Mouse (Mus musculus) neural tube, embryonic 13.5 days (tissue): ENCODE measurements around the gene Arhgap18. TPM values are rescaled to one million over a fixed set of nuclear protein-coding genes. Genes with fewer than 3 reads are reported as not detected.
A peak's percentile ranks its signal among the peaks of the same experiment; 100 is the strongest.

Source experiments
- ATAC-seq: fragments of 200-750 bp; cut with Nextera tagmentation; 2 replicates; pipeline ENCODE4 v1.8.0; 2017; ENCODE audit warnings: low read depth, mild to moderate bottlenecking, moderate TSS enrichment, moderate library complexity
- H3K27ac ChIP-seq: fragments of 300-500 bp; sonication (generic); replicated peaks from 2 replicates; pipeline ENCODE4 v1.5.1; 2015; ENCODE audit warnings: moderate library complexity, mild to moderate bottlenecking, inconsistent platforms
- H3K27me3 ChIP-seq: fragments of 300-500 bp; sonication (generic); 2 replicates; pipeline ENCODE4 v1.6.1; 2015; ENCODE audit warnings: mild to moderate bottlenecking, inconsistent platforms
- H3K36me3 ChIP-seq: fragments of 300-500 bp; sonication (generic); 2 replicates; pipeline ENCODE4 v1.6.1; 2015; ENCODE audit warnings: mild to moderate bottlenecking, inconsistent platforms
- H3K4me1 ChIP-seq: fragments of 300-500 bp; sonication (generic); replicated peaks from 2 replicates; pipeline ENCODE4 v1.6.1; 2015; ENCODE audit warnings: inconsistent platforms
- H3K4me2 ChIP-seq: fragments of 300-500 bp; sonication (generic); 2 replicates; pipeline ENCODE4 v1.6.1; 2015; ENCODE audit warnings: inconsistent platforms, mild to moderate bottlenecking, moderate library complexity
- H3K4me3 ChIP-seq: fragments of 300-500 bp; sonication (generic); 2 replicates; pipeline ENCODE4 v1.5.1; 2015; ENCODE audit warnings: mild to moderate bottlenecking, inconsistent platforms
- H3K9ac ChIP-seq: fragments of 300-500 bp; sonication (generic); 2 replicates; pipeline ENCODE4 v1.6.1; 2015; ENCODE audit warnings: moderate library complexity, mild to moderate bottlenecking, inconsistent platforms
- H3K9me3 ChIP-seq: fragments of 300-500 bp; sonication (generic); 2 replicates; pipeline ENCODE4 v1.6.1; 2016; ENCODE audit warnings: inconsistent platforms
- WGBS: fragments of 180-500 bp; shearing (Covaris S2); methylation state at CpG from one replicate; pipeline ENCODE4 v1.1.7; 2015; 5-methylcytosine and 5-hydroxymethylcytosine counted together
- polyA plus RNA-seq: library from polyadenylated mRNA; unstranded; fragments of >200 nt; fragmentation: Nextera tagmentation; extraction: Ambion mirVana; gene quantifications from 2 replicates; pipeline ENCODE4 v1.2.1, GENCODE M21; 2015

The Arhgap18 gene
- polyA plus RNA-seq, 1 experiment from 2014 or later = 13.9 TPM

GRCm38 (mm10) chr10:26855851-26856535 lies 102.8 kb downstream of the Arhgap18 start:
- peak; percentile 43; the same call in 1 of the 2 replicates for ATAC-seq
- no peaks in the 10 kb centered on the region for H3K4me1 ChIP-seq

DNA sequence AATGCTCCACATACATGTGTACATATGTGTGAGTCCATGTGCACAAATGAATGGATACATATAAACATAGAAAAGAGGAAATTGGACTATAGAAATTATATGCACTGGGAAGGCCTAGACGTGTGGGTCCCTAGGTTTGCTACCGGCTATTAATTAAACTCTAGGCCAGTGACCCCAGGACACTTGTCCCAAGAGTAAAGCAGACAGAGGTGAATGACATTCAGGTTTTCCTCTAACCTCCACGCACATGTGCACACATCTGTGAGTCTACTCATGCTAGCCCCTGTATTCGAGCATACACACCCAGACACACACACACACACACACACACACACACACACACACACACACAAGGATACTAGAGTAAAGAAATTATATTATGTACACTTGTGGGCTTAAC lies 104.4 kb downstream of the Arhgap18 start:
- no peaks in the 10 kb centered on the region for H3K36me3 ChIP-seq
- 88% methylated on average over 4 of the region's 4 CpGs for WGBS
- H3K27ac ChIP-seq = no peak overlapping the region
- H3K27me3 ChIP-seq = no peaks in the 10 kb centered on the region
- ATAC-seq = no peak
- no peaks in the 10 kb centered on the region for H3K9me3 ChIP-seq
- no peak overlapping the region for H3K4me2 ChIP-seq
- H3K4me3 ChIP-seq = no peak overlapping the region
- no peak overlapping the region for H3K9ac ChIP-seq
- H3K4me1 ChIP-seq = no peaks in the 10 kb centered on the region

More at GRCm38 (mm10) chr10:26855851-26856535, 102.8 kb downstream of the Arhgap18 start:
- 75% methylated on average over 8 of the region's 8 CpGs for WGBS
- no peak overlapping the region for H3K4me2 ChIP-seq
- H3K9me3 ChIP-seq = no peaks in the 10 kb centered on the region
- no peaks in the 10 kb centered on the region for H3K27me3 ChIP-seq
- no peaks in the 10 kb centered on the region for H3K36me3 ChIP-seq
- no peak overlapping the region for H3K27ac ChIP-seq
- H3K4me3 ChIP-seq = no peak overlapping the region
- H3K9ac ChIP-seq = no peak overlapping the region

DNA sequence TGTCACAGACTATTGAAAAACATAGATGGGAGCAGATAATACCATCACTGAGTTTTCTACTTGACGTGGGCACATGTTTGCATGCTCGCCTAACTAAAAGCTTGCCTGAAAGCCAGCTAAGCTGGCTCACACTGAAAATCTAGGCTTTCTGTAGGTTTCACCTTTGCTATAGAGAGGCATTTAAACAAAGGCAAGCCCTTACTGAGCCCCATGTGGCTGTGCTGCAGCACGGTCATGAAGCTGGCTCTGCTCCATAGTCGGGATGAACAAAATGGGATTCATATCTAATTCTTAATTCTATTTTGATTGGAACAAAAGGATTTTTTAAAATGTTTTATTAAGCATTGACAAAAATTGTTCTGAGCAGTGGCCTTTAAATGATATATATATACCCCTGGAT lies 105.3 kb downstream of the Arhgap18 start:
- WGBS = 74% methylated on average over 4 of the region's 4 CpGs
- Histone ChIP-seq H3K9ac (no peak overlapping the region), H3K4me2 (no peak overlapping the region), H3K36me3 (no peaks in the 10 kb centered on the region), H3K27me3 (no peaks in the 10 kb centered on the region), H3K27ac (no peak overlapping the region), H3K4me1 (no peaks in the 10 kb centered on the region), H3K4me3 (no peak overlapping the region), H3K9me3 (no peaks in the 10 kb centered on the region)
- no peak for ATAC-seq

DNA sequence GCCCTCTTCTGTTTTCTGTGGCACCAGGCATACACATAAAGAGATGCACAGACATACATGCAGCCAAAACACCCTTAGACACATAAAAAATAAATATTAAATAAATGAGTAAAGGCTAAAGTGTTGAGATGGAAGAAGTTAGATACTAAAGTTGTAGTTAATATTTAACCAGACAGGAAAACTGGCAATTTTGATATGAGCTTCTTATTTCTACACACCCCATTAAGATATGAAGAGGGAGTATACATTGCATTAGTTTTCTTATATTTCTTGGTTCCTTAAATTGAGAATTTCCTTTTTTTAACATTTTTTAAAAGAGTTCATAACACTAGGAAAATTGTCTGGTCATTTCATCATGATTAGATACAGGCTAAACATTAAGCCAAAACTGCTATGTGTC lies 108.0 kb downstream of the Arhgap18 start:
- ATAC-seq = no peak
- no peaks in the 10 kb centered on the region for H3K9me3 ChIP-seq
- H3K4me1 ChIP-seq = no peaks in the 10 kb centered on the region
- H3K4me2 ChIP-seq = no peak overlapping the region
- H3K27me3 ChIP-seq = no peaks in the 10 kb centered on the region
- no peak overlapping the region for H3K4me3 ChIP-seq
- no peaks in the 10 kb centered on the region for H3K36me3 ChIP-seq
- no peak overlapping the region for H3K9ac ChIP-seq
- H3K27ac ChIP-seq = no peak overlapping the region

GRCm38 (mm10) chr10:26862207-26862606 lies 109.0 kb downstream of the Arhgap18 start:
- Histone ChIP-seq H3K27me3 (no peaks in the 10 kb centered on the region), H3K9me3 (no peaks in the 10 kb centered on the region), H3K4me3 (no peak overlapping the region), H3K4me1 (no peaks in the 10 kb centered on the region), H3K9ac (no peak overlapping the region), H3K27ac (no peak overlapping the region), H3K36me3 (no peaks in the 10 kb centered on the region), H3K4me2 (no peak overlapping the region)
- 94% methylated on average over 4 of the region's 4 CpGs for WGBS
- no peak for ATAC-seq

DNA sequence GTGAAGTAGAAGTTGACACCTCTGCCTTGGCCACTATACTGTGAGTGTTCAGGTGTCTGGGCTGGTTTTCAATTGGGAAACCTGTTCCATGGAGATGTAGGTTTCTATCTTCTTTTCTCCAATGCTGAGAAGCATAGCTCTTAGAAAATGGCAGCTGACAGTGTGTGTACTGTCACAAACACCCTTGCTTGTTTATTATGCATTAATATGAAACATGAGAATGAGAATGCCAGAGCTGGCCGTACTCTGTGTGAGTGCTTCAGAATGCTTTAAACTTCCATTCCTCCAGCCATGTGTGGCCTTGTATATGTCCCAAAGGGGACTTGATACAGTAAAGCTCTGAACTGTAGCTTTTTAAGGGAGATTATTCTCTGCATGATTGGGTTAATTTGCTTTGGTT lies 110.8 kb downstream of the Arhgap18 start:
- H3K4me1 ChIP-seq = no peaks in the 10 kb centered on the region
- H3K27me3 ChIP-seq = no peaks in the 10 kb centered on the region
- H3K4me2 ChIP-seq = no peak overlapping the region
- H3K36me3 ChIP-seq = no peaks in the 10 kb centered on the region
- no peak overlapping the region for H3K4me3 ChIP-seq
- WGBS = 74% methylated on average over 1 of the region's 1 CpGs
- no peak overlapping the region for H3K27ac ChIP-seq
- no peak overlapping the region for H3K9ac ChIP-seq
- H3K9me3 ChIP-seq = no peaks in the 10 kb centered on the region
- no peak for ATAC-seq

DNA sequence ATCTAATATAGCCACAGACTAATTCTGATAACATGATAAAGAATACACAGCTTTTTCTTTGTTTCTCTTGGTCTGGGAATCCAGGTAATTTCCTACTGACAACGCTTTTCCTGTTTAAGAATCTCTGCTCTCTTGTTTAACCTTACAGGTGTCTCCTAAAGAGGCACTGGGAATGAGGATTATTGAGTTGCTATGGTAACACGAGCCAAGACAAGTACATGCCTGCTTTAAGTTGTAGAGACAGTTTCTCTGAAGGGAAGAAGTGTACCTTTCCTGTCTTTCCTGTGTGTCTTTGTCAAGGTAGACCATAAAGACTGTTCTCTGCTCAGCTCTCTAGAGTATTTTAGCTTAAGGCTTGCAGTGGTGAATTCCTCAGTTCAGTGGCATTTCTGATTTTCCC lies 117.6 kb downstream of the Arhgap18 start:
- H3K4me1 ChIP-seq = no peaks in the 10 kb centered on the region
- H3K27ac ChIP-seq = no peak overlapping the region
- no peaks in the 10 kb centered on the region for H3K9me3 ChIP-seq
- H3K36me3 ChIP-seq = no peaks in the 10 kb centered on the region
- H3K27me3 ChIP-seq = no peaks in the 10 kb centered on the region
- 80% methylated on average over 2 of the region's 2 CpGs for WGBS
- no peak overlapping the region for H3K4me3 ChIP-seq
- H3K4me2 ChIP-seq = no peak overlapping the region
- no peak overlapping the region for H3K9ac ChIP-seq
- ATAC-seq = no peak

DNA sequence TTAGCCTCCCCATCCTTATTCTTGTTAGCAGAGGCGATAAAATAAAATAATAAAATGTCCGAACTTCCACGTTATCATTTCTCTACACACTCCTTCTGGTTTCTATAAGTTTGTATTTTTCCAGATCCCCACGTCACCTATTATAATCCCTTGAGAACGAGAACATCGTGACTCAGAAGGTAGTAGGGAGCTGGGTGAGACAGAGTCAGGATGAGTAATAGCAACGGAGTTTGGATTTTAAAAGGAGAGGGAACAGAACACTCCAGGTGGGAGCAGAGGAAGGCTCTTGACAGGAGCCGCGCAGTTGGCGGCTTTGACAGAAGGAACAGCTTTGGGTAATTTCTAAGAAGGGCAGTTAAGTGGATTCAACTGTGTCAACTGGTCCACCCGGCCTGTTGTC lies 124.1 kb downstream of the Arhgap18 start:
- 87% methylated on average over 11 of the region's 11 CpGs for WGBS
- Histone ChIP-seq H3K27ac (no peak overlapping the region), H3K4me2 (no peak overlapping the region), H3K9ac (no peak overlapping the region), H3K4me1 (no peaks in the 10 kb centered on the region), H3K27me3 (no peaks in the 10 kb centered on the region), H3K36me3 (no peaks in the 10 kb centered on the region), H3K9me3 (no peaks in the 10 kb centered on the region), H3K4me3 (no peak overlapping the region)
- ATAC-seq = no peak

- Histone ChIP-seq H3K36me3 (no peaks in the 10 kb centered on the region), H3K27me3 (no peaks in the 10 kb centered on the region), H3K27ac (no peak overlapping the region), H3K4me2 (no peak overlapping the region), H3K9ac (no peak overlapping the region), H3K4me3 (no peak overlapping the region), H3K9me3 (no peaks in the 10 kb centered on the region), H3K4me1 (no peaks in the 10 kb centered on the region)
- ATAC-seq = no peak
- 74% methylated on average over 9 of the region's 9 CpGs for WGBS
These were observed 125.8 kb downstream of the Arhgap18 start for GRCm38 (mm10) chr10:26878924-26879600.

DNA sequence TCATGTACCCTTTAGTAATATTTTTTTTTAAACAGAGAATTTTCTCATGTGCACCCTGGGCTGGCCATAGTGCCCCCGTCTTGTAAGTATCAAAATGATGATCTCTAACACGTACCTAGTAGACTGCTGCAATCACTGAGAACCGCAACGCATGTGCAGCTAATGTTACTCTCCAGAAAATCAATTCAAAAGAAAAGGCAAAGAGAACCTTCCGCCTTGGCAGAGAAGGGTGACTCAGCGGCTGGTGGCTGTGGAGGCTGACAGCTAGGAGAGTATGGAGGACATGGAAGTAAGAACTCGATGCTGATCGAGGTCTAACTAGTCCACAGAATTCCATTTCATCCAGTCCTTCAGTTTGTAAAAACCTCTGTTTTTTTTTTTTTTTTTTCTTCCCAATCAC lies 131.7 kb downstream of the Arhgap18 start:
- Histone ChIP-seq H3K27ac (no peak overlapping the region), H3K4me1 (no peaks in the 10 kb centered on the region; the same call in 1 of the 2 replicates), H3K4me2 (no peak overlapping the region), H3K27me3 (no peaks in the 10 kb centered on the region), H3K4me3 (no peak overlapping the region), H3K36me3 (no peaks in the 10 kb centered on the region), H3K9me3 (no peaks in the 10 kb centered on the region), H3K9ac (no peak overlapping the region)
- ATAC-seq = no peak
- WGBS = 80% methylated on average over 8 of the region's 8 CpGs

- no peaks in the 10 kb centered on the region for H3K36me3 ChIP-seq
- no peaks in the 10 kb centered on the region; the same call in 1 of the 2 replicates for H3K4me1 ChIP-seq
- no peak overlapping the region for H3K4me3 ChIP-seq
- H3K27ac ChIP-seq = no peak overlapping the region
- no peaks in the 10 kb centered on the region for H3K27me3 ChIP-seq
- 0 out of 2 replicates have a peak, but pooled peaks have one; percentile 30 for ATAC-seq
- no peak overlapping the region for H3K4me2 ChIP-seq
- H3K9ac ChIP-seq = no peak overlapping the region
- H3K9me3 ChIP-seq = no peaks in the 10 kb centered on the region
- 26% methylated on average over 6 of the region's 6 CpGs for WGBS
These were observed 136.0 kb downstream of the Arhgap18 start for GRCm38 (mm10) chr10:26889226-26889625.

DNA sequence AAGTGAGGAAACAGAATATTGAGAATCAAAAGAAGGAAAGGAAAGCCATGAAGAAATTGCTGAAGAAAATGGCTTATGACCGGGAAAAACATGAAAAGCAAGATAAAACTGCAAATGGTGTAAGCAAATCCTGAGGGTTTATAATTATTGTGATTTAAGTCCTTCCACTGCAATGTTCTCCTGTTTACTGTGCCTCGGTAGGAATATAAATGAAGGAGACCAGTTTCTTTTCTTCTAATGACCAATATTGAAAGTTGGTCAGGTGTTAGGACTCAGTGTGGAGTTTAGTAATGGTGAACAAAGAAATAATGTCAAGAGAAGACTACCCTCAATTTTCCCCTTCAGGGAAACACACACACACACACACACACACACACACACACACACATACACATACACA lies 136.5 kb downstream of the Arhgap18 start:
- WGBS = 70% methylated on average over 2 of the region's 2 CpGs
- ATAC-seq = no peak

More for the DNA sequence above, 136.5 kb downstream of the Arhgap18 start:
- H3K4me3 ChIP-seq = no peak overlapping the region
- H3K27ac ChIP-seq = no peak overlapping the region
- H3K27me3 ChIP-seq = no peaks in the 10 kb centered on the region
- no peaks in the 10 kb centered on the region; the same call in 1 of the 2 replicates for H3K4me1 ChIP-seq
- H3K9ac ChIP-seq = no peak overlapping the region
- no peaks in the 10 kb centered on the region for H3K36me3 ChIP-seq
- H3K9me3 ChIP-seq = no peaks in the 10 kb centered on the region
- no peak overlapping the region for H3K4me2 ChIP-seq
